Mouse (Mus musculus) embryo, embryonic 10 days (tissue): ENCODE results near the gene Fes.

Source experiments
- DNase-seq: peaks from one replicate; pipeline ENCODE4 v3.0.0-alpha.2; 2015; ENCODE audit warnings: low spot score

The Fes gene

GRCm38 (mm10) chr7:80374280-80374679 lies 13.5 kb downstream of the Fes start:
- no peak for DNase-seq

GRCm38 (mm10) chr7:80373850-80374249 lies 13.9 kb downstream of the Fes start:
- no peak for DNase-seq

GRCm38 (mm10) chr7:80373352-80373751 lies 14.4 kb downstream of the Fes start:
- no peak for DNase-seq

GRCm38 (mm10) chr7:80372667-80373066 lies 15.1 kb downstream of the Fes start:
- DNase-seq, result no peak

GRCm38 (mm10) chr7:80372166-80372565 lies 15.6 kb downstream of the Fes start:
- DNase-seq, result no peak

GRCm38 (mm10) chr7:80371041-80371751 lies 16.6 kb downstream of the Fes start, which contains the start of gene Man2a2:
Gene Man2a2 (minus strand): TSS chr7:80371375.
- DNase-seq, result peak; percentile 78

- peak; percentile 73 for DNase-seq
Observed at GRCm38 (mm10) chr7:80370649-80371040, 17.1 kb downstream of the Fes start.

- DNase-seq, result peak; percentile 26
Observed at GRCm38 (mm10) chr7:80369967-80370431, 17.7 kb downstream of the Fes start.

GRCm38 (mm10) chr7:80369461-80369860 lies 18.3 kb downstream of the Fes start:
- no peak for DNase-seq

GRCm38 (mm10) chr7:80368635-80369421 lies 18.9 kb downstream of the Fes start:
- DNase-seq, result no peak

- DNase-seq, result no peak
Observed at GRCm38 (mm10) chr7:80368009-80368408, 19.7 kb downstream of the Fes start.

GRCm38 (mm10) chr7:80367232-80367631 lies 20.5 kb downstream of the Fes start:
- DNase-seq, result no peak

- DNase-seq, result no peak
Observed at GRCm38 (mm10) chr7:80365759-80366158, 22.0 kb downstream of the Fes start.

GRCm38 (mm10) chr7:80360435-80360834 lies 27.3 kb downstream of the Fes start:
- DNase-seq, result no peak

- no peak for DNase-seq
Observed at GRCm38 (mm10) chr7:80358039-80358438, 29.7 kb downstream of the Fes start.

GRCm38 (mm10) chr7:80357156-80357555 lies 30.6 kb downstream of the Fes start:
- DNase-seq, result peak; percentile 62

- no peak for DNase-seq
Observed at GRCm38 (mm10) chr7:80356351-80356750, 31.4 kb downstream of the Fes start.

GRCm38 (mm10) chr7:80352920-80353319 lies 34.8 kb downstream of the Fes start:
- DNase-seq, result no peak

GRCm38 (mm10) chr7:80350808-80351207 lies 36.9 kb downstream of the Fes start:
- DNase-seq, result no peak

- no peak for DNase-seq
Observed at GRCm38 (mm10) chr7:80347670-80348586, 39.8 kb downstream of the Fes start.

GRCm38 (mm10) chr7:80346830-80347229 lies 40.9 kb downstream of the Fes start:
- DNase-seq, result no peak

GRCm38 (mm10) chr7:80346173-80346572 lies 41.6 kb downstream of the Fes start:
- no peak for DNase-seq
